Mouse (Mus musculus) liver, embryonic 13.5 days (tissue): ENCODE results near the gene Ccser1. TPM values are rescaled to one million over a fixed set of nuclear protein-coding genes. Genes with fewer than 3 reads are reported as not detected.
"Not testable (repeated sequence)": the region's sequence is repeated elsewhere in the genome, so short reads cannot be mapped to it uniquely, and the experiment has no call there.

Experiments used
- ATAC-seq: fragments of 200-750 bp; cut with Nextera tagmentation; 2 replicates; pipeline ENCODE4 v1.8.0; 2017; ENCODE audit warnings: low read depth, mild to moderate bottlenecking, moderate number of reproducible peaks, moderate library complexity
- DNase-seq: peaks from one replicate; pipeline ENCODE4 v3.0.0; 2022
- H3K27ac ChIP-seq: fragments of 300-500 bp; sonication (generic); 2 replicates; pipeline ENCODE4 v1.5.1; 2015; ENCODE audit warnings: moderate library complexity, mild to moderate bottlenecking, inconsistent platforms
- H3K27me3 ChIP-seq: fragments of 300-500 bp; sonication (generic); 2 replicates; pipeline ENCODE4 v1.6.1; 2015; ENCODE audit warnings: mild to moderate bottlenecking, inconsistent platforms
- H3K36me3 ChIP-seq: fragments of 300-500 bp; sonication (generic); 2 replicates; pipeline ENCODE4 v1.6.1; 2015; ENCODE audit warnings: mild to moderate bottlenecking, inconsistent platforms
- H3K4me1 ChIP-seq: fragments of 300-500 bp; sonication (generic); replicated peaks from 2 replicates; pipeline ENCODE4 v1.6.1; 2015; ENCODE audit warnings: inconsistent platforms
- H3K4me2 ChIP-seq: fragments of 300-500 bp; sonication (generic); 2 replicates; pipeline ENCODE4 v1.6.1; 2015; ENCODE audit warnings: inconsistent platforms, mild to moderate bottlenecking, moderate library complexity
- H3K4me3 ChIP-seq: fragments of 300-500 bp; sonication (generic); replicated peaks from 2 replicates; pipeline ENCODE4 v1.5.1; 2015; ENCODE audit warnings: mild to moderate bottlenecking, inconsistent platforms
- H3K9ac ChIP-seq: fragments of 300-500 bp; sonication (generic); 2 replicates; pipeline ENCODE4 v1.6.1; 2015; ENCODE audit warnings: mild to moderate bottlenecking, inconsistent platforms
- H3K9me3 ChIP-seq: fragments of 300-500 bp; sonication (generic); replicated peaks from 2 replicates; pipeline ENCODE4 v1.6.1; 2016; ENCODE audit warnings: inconsistent platforms
- WGBS: fragments of 180-500 bp; shearing (Covaris S2); methylation state at CpG from one replicate; pipeline ENCODE4 v1.1.7; 2015; ENCODE audit not compliant: insufficient replicate concordance; 5-methylcytosine and 5-hydroxymethylcytosine counted together
- polyA plus RNA-seq: library from polyadenylated mRNA; unstranded; fragments of >200 nt; fragmentation: Nextera tagmentation; extraction: Ambion mirVana; gene quantifications from 2 replicates; pipeline ENCODE4 v1.2.1, GENCODE M21; 2015

The Ccser1 gene
- polyA plus RNA-seq, 1 experiment from 2014 or later = 0.16 TPM

DNA sequence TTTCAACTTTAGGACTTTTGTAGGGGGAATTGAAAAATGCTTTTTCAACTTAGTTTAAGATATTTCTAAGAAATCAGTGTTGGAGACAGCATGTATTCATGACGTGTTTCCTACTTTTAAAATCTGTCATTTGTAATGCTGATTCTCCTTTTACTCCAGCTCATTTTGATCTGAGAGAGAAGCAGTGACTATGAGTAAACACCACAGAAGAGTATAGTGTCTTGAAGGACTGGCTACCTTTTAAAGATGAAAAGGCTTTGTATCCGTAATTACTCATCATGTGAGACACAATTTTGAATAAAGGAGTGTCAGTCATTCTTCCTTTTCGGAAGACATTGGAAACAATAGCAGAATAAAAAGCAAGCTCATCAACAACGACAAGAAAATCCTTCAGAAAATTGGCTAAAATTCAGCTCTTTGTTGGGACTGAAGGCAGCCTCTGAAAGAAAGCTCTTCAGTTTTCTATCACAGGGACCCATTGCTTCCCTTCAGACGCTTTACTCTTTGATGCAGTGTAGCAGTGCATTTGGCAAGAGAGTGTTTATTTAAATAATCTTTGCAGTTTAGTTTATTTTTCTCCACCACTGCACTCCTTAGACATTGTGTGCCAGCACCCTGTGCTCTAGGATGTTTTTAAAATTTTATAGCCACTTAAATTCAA is 50.1 kb downstream of the Ccser1 start:
- ATAC-seq (no peak), DNase-seq (no peak)
- Histone ChIP-seq H3K4me1 (no peaks in the 10 kb centered on the region), H3K27me3 (no peaks in the 10 kb centered on the region), H3K27ac (no peak overlapping the region), H3K36me3 (no peaks in the 10 kb centered on the region), H3K9me3 (no peaks in the 10 kb centered on the region), H3K9ac (no peak overlapping the region), H3K4me3 (no peak overlapping the region), H3K4me2 (no peak overlapping the region)
- 53% methylated on average over 5 of the region's 5 CpGs for WGBS

GRCm38 (mm10) chr6:61233060-61233459 is 52.9 kb downstream of the Ccser1 start:
- Histone ChIP-seq H3K4me1 (no peaks in the 10 kb centered on the region), H3K27ac (no peak overlapping the region), H3K4me3 (no peak overlapping the region), H3K4me2 (no peak overlapping the region), H3K9me3 (no peaks in the 10 kb centered on the region), H3K27me3 (no peaks in the 10 kb centered on the region), H3K36me3 (no peaks in the 10 kb centered on the region), H3K9ac (no peak overlapping the region)
- DNase-seq = no peak
- ATAC-seq = no peak
- 56% methylated on average over 5 of the region's 5 CpGs for WGBS

DNA sequence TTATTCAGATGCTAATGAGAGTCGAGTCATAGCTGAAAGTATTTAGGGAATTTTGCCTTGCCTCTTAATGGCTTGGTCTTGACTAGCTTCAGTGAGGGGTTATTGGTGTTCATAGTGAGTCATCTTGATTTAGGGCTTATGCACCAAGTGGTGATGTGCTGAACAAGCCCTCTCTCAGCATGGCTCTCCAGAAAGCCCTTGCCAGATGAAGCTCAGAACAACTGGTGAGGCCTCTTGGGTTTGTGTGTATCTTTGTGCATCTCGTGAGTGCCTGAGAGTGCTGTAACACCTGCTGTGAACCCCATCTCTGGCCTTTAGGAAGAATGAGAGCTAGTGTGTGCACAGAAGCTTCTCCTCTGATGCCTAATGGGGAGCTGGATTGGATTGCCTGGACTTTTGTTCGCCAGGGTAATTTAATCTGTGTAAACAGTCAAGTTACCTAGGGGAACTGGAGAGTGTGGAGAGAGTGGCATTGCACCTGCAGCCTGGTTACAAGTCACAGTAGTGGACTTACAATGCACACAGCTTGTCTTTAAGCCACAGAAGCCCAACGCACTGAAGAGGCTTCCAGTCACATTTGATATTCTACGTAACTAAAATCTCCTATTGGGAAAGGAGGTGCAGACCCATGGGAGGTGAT is 53.5 kb downstream of the Ccser1 start:
- Histone ChIP-seq H3K9me3 (no peaks in the 10 kb centered on the region), H3K4me1 (no peaks in the 10 kb centered on the region), H3K4me3 (no peak overlapping the region), H3K9ac (no peak overlapping the region), H3K27ac (no peak overlapping the region), H3K36me3 (no peaks in the 10 kb centered on the region), H3K27me3 (no peaks in the 10 kb centered on the region), H3K4me2 (no peak overlapping the region)
- DNase-seq = no peak
- ATAC-seq = no peak
- WGBS = 57% methylated on average over 5 of the region's 5 CpGs

GRCm38 (mm10) chr6:61240618-61241017 is 60.5 kb downstream of the Ccser1 start:
- H3K4me2 ChIP-seq = no peak overlapping the region
- no peaks in the 10 kb centered on the region for H3K9me3 ChIP-seq
- no peak for DNase-seq
- no peaks in the 10 kb centered on the region for H3K27me3 ChIP-seq
- H3K4me3 ChIP-seq = no peak overlapping the region
- ATAC-seq = no peak
- H3K36me3 ChIP-seq = no peaks in the 10 kb centered on the region
- no peak overlapping the region for H3K27ac ChIP-seq
- WGBS = 67% methylated on average over 2 of the region's 2 CpGs
- H3K9ac ChIP-seq = no peak overlapping the region
- H3K4me1 ChIP-seq = no peaks in the 10 kb centered on the region

- WGBS = 45% methylated on average over 3 of the region's 3 CpGs
These were observed 62.4 kb downstream of the Ccser1 start for GRCm38 (mm10) chr6:61242556-61242955.

GRCm38 (mm10) chr6:61246523-61246922 is 66.4 kb downstream of the Ccser1 start:
- 56% methylated on average over 4 of the region's 4 CpGs for WGBS
- Histone ChIP-seq H3K4me2 (no peak overlapping the region), H3K27me3 (no peaks in the 10 kb centered on the region), H3K9ac (no peak overlapping the region), H3K36me3 (no peaks in the 10 kb centered on the region), H3K27ac (no peak overlapping the region), H3K4me3 (no peak overlapping the region), H3K9me3 (no peaks in the 10 kb centered on the region), H3K4me1 (no peaks in the 10 kb centered on the region)
- no peak for DNase-seq
- no peak for ATAC-seq

More at GRCm38 (mm10) chr6:61242556-61242955, 62.4 kb downstream of the Ccser1 start:
- H3K4me1 ChIP-seq = no peaks in the 10 kb centered on the region
- no peak overlapping the region for H3K4me2 ChIP-seq
- H3K9me3 ChIP-seq = no peaks in the 10 kb centered on the region
- no peak overlapping the region for H3K9ac ChIP-seq
- ATAC-seq = no peak
- H3K27me3 ChIP-seq = no peaks in the 10 kb centered on the region
- no peak for DNase-seq
- H3K27ac ChIP-seq = no peak overlapping the region
- H3K4me3 ChIP-seq = no peak overlapping the region
- no peaks in the 10 kb centered on the region for H3K36me3 ChIP-seq

DNA sequence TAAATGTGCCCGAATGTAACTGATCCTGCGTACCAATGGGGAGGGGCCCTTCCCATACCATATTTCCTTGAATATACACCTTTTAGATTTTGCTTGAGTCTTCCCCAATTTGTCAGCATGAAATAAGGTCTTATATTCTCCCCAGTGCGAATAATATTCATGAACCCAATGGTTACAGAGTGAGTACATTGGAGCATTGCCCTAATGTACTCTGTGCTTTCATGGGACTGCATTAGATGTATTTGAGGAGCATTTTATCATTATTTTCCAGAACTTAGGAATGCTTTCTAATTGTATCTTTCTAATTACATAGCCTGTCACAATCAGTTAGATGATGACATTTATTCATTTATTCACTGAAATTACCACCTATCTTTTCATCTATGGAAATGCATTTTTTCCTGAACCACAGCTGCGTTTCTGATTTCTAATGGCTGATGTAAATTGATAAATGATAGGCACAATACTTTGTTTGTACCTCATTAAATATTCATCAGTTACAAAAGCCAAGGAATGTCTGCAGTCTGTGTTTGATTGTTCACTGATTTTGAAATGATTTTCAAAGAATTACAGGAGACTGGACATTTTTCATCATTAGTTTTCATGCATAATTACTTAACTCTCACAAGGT is 67.8 kb downstream of the Ccser1 start:
- no peaks in the 10 kb centered on the region for H3K36me3 ChIP-seq
- no peak overlapping the region for H3K4me2 ChIP-seq
- no peak overlapping the region for H3K9ac ChIP-seq
- no peak overlapping the region for H3K27ac ChIP-seq
- H3K4me1 ChIP-seq = no peaks in the 10 kb centered on the region
- no peak for DNase-seq
- H3K27me3 ChIP-seq = no peaks in the 10 kb centered on the region
- H3K9me3 ChIP-seq = no peaks in the 10 kb centered on the region
- no peak for ATAC-seq
- WGBS = 61% methylated on average over 4 of the region's 4 CpGs
- H3K4me3 ChIP-seq = no peak overlapping the region

DNA sequence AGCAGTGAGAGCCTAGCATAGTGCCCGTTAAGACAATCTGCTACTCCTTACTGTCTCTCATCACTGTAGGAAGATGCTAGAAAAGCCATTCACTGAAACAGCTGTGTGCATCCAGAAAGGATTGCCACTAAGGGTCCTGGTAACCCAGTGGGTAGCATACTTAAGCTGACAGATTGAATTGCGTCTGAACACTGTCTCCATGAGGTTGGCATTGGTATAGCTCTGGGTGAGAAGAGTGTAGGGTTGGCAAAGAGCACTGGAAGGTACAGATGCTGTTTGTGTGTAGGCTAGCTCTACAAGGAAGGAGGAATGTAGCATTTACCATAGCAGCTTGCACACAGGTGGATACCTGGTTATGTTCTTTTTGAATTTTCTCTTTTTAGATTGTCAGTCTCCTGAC is 68.6 kb downstream of the Ccser1 start:
- WGBS = 66% methylated on average over 2 of the region's 2 CpGs
- ATAC-seq (no peak), DNase-seq (no peak)
- no peaks in the 10 kb centered on the region for H3K4me1 ChIP-seq
- no peaks in the 10 kb centered on the region for H3K27me3 ChIP-seq
- H3K4me2 ChIP-seq = no peak overlapping the region
- H3K9ac ChIP-seq = no peak overlapping the region
- H3K9me3 ChIP-seq = no peaks in the 10 kb centered on the region
- H3K36me3 ChIP-seq = no peaks in the 10 kb centered on the region
- no peak overlapping the region for H3K4me3 ChIP-seq
- no peak overlapping the region for H3K27ac ChIP-seq

- Histone ChIP-seq H3K36me3 (no peaks in the 10 kb centered on the region), H3K9me3 (no peaks in the 10 kb centered on the region), H3K27me3 (no peaks in the 10 kb centered on the region), H3K4me2 (no peak overlapping the region), H3K4me3 (no peak overlapping the region), H3K4me1 (no peaks in the 10 kb centered on the region), H3K9ac (no peak overlapping the region), H3K27ac (no peak overlapping the region)
- DNase-seq (no peak), ATAC-seq (no peak)
- 53% methylated on average over 1 of the region's 1 CpGs for WGBS
These were observed 71.1 kb downstream of the Ccser1 start for GRCm38 (mm10) chr6:61251232-61251631.

GRCm38 (mm10) chr6:61252912-61253311 is 72.8 kb downstream of the Ccser1 start:
- no peak for ATAC-seq
- no peaks in the 10 kb centered on the region for H3K27me3 ChIP-seq

DNA sequence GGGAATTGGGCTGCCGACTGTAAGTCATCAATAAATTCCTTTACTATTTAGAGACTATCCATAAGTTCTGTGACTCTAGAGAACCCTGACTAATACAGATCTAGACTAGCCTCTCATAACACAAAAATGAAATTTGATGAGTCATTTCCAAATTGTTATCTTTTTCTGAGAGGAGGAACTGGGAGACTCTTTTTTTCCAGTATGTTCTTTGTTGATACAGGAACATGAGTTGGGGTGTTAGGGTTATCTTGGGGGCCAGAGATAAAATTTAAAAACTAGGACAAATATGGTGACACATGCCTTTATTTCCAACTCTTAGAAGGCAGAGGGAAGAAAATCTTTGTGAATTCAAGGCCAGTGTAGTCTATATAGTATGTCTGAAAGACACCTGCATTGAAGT is 75.8 kb downstream of the Ccser1 start:
- not testable (repeated sequence) for H3K9me3 ChIP-seq, H3K4me3 ChIP-seq, H3K9ac ChIP-seq, ATAC-seq, DNase-seq, H3K4me1 ChIP-seq, H3K27me3 ChIP-seq, H3K27ac ChIP-seq, H3K4me2 ChIP-seq, H3K36me3 ChIP-seq
- 91% methylated on average over 1 of the region's 1 CpGs for WGBS

More at GRCm38 (mm10) chr6:61252912-61253311, 72.8 kb downstream of the Ccser1 start:
- Histone ChIP-seq H3K36me3 (no peaks in the 10 kb centered on the region), H3K4me3 (no peak overlapping the region), H3K9me3 (no peaks in the 10 kb centered on the region), H3K4me1 (no peaks in the 10 kb centered on the region), H3K9ac (no peak overlapping the region), H3K27ac (no peak overlapping the region), H3K4me2 (no peak overlapping the region)
- DNase-seq = no peak
- WGBS = 60% methylated on average over 7 of the region's 7 CpGs
